Mouse (Mus musculus) testis, adult 2 months (tissue): ENCODE measurements at regions not wholly inside any gene's neighbourhood (a gene's known extent, or its start where the extent isn't known, plus 50 kb on each side); places are given as distances from the start of the nearest gene placed in this dataset.
A peak's percentile ranks its signal among the peaks of the same experiment; 100 is the strongest.

Experiments
- H3K27ac ChIP-seq: fragments of 200-500 bp; 2 replicates; pipeline ENCODE4 v1.5.1; 2012; ENCODE audit warnings: low read depth, low read length; ENCODE audit not compliant: control insufficient read depth, insufficient read depth
- H3K27me3 ChIP-seq: fragments of 200-500 bp; 2 replicates; pipeline ENCODE4 v1.6.1; 2012; ENCODE audit warnings: mild to moderate bottlenecking, low read length, moderate library complexity; ENCODE audit not compliant: control insufficient read depth, insufficient read depth
- H3K36me3 ChIP-seq: fragments of 200-500 bp; 2 replicates; pipeline ENCODE4 v1.6.1; 2012; ENCODE audit warnings: mild to moderate bottlenecking, low read length; ENCODE audit not compliant: control insufficient read depth, insufficient read depth
- H3K4me1 ChIP-seq: fragments of 200-500 bp; 2 replicates; pipeline ENCODE4 v1.6.1; 2012; ENCODE audit warnings: low read length; ENCODE audit not compliant: control insufficient read depth, insufficient read depth
- H3K4me3 ChIP-seq: fragments of 200-500 bp; 2 replicates; pipeline ENCODE4 v1.5.1; 2012; ENCODE audit warnings: low read depth, mild to moderate bottlenecking, low read length, moderate library complexity, mixed read lengths; ENCODE audit not compliant: control insufficient read depth
- CTCF ChIP-seq: fragments of 200-500 bp; IDR thresholded peaks from 2 replicates; pipeline ENCODE4 v1.5.1; 2012; ENCODE audit warnings: low read depth, mild to moderate bottlenecking, inconsistent platforms, low read length, moderate library complexity; ENCODE audit not compliant: control insufficient read depth, insufficient read depth, insufficient replicate concordance
- POLR2A ChIP-seq: fragments of 200-500 bp; IDR thresholded peaks from 2 replicates; pipeline ENCODE4 v1.6.1; 2012; ENCODE audit warnings: low read depth, mild to moderate bottlenecking, inconsistent platforms, low read length, moderate library complexity; ENCODE audit not compliant: control insufficient read depth

- H3K27me3 ChIP-seq: no peaks in the 10 kb centered on the region
Measured at GRCm38 (mm10) chr10:19471349-19472040, 115.2 kb downstream of the Olig3 start.

DNA sequence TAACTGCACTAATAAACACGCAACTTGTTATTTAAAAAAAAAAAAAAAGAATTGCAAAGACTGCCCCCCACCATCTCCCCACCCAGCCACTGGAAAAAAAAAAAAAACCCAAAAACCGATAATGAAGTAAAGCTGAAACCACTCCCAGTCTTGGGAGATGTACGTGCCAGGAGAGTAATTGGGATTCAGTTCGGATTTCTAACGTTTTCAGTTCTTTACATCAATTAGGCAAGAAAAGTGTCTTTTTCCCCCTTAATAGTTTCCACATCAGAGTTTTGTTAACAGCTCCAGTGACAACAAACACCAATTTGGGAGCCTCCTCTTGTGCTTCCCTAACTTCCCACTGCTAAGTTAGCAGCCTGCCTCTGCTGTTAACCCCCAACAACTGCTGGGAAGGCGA lies 115.7 kb downstream of the Olig3 start:
- TF ChIP-seq CTCF (no peak), POLR2A (no peak)

More at GRCm38 (mm10) chr10:19471349-19472040, 115.2 kb downstream of the Olig3 start:
- H3K27ac ChIP-seq: no peak overlapping the region
- H3K4me3 ChIP-seq: no peak overlapping the region
- TF ChIP-seq POLR2A: no peak
- no peak for TF ChIP-seq CTCF
- no peaks in the 10 kb centered on the region for H3K4me1 ChIP-seq
- H3K36me3 ChIP-seq: no peaks in the 10 kb centered on the region

GRCm38 (mm10) chr10:19472949-19473535 lies 116.7 kb downstream of the Olig3 start:
- Histone ChIP-seq H3K4me1 (no peaks in the 10 kb centered on the region), H3K4me3 (no peak overlapping the region), H3K27ac (no peak overlapping the region), H3K27me3 (no peaks in the 10 kb centered on the region), H3K36me3 (no peaks in the 10 kb centered on the region)
- TF ChIP-seq POLR2A (no peak), CTCF (no peak)

More for the DNA sequence above, 115.7 kb downstream of the Olig3 start:
- Histone ChIP-seq H3K36me3 (no peaks in the 10 kb centered on the region), H3K27ac (no peak overlapping the region), H3K27me3 (no peaks in the 10 kb centered on the region), H3K4me1 (no peaks in the 10 kb centered on the region), H3K4me3 (no peak overlapping the region)

GRCm38 (mm10) chr10:19485537-19486135 lies 106.1 kb upstream of the Ifngr1 start:
- H3K27ac ChIP-seq: no peak overlapping the region
- H3K4me3 ChIP-seq: peak overlapping the region; percentile 80
- no peaks in the 10 kb centered on the region for H3K36me3 ChIP-seq
- no peak for TF ChIP-seq POLR2A
- no peak for TF ChIP-seq CTCF
- peaks cover 8% of the 10 kb centered on the region for H3K4me1 ChIP-seq
- H3K27me3 ChIP-seq: no peaks in the 10 kb centered on the region

GRCm38 (mm10) chr10:19490500-19490899 lies 101.2 kb upstream of the Ifngr1 start:
- Histone ChIP-seq H3K4me1 (peaks cover 10% of the 10 kb centered on the region), H3K27me3 (no peaks in the 10 kb centered on the region), H3K27ac (no peak overlapping the region), H3K4me3 (no peak overlapping the region), H3K36me3 (no peaks in the 10 kb centered on the region)
- TF ChIP-seq CTCF (no peak), POLR2A (no peak)

DNA sequence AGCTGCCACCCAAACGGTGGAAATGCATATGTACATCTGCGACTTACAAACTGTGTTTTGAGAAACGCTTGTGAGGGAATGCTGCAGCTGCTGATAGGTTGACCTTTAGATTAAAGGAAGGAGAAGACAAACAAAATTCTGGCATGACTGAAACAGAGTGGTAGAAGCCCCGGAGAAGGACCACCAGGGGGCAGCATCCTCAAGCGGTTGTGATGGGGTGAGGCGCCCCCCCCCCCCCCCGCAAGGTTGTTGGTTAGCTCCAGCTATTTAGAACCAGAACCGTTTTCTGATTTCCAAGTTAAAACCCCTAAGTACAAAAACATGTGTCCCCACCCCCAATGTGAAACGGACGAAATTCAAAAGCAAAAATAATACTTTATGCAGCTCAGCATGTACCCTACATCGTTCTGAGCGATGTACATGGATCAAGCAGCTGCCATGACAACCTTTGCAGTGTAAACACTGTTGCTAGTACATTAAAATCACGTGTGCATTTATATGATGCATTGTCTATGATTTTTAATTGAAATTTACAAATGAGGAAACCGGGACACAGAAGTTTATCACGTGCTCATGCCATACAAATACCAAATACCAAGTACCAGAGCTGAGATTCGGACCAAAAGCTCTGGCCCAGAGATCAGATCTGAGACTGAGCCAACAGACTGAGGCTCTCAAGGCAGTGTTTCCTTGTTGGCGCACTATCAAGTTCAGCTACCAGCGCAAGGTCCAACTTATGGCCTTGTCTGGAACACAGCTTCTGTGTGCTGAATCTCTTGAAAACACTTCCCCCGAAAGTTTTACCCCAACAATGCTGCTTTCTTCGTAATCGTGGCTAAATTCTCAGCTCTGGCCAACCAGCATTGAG lies 100.0 kb upstream of the Ifngr1 start:
- peaks cover 5% of the 10 kb centered on the region; the same call in 1 of the 2 replicates for H3K4me1 ChIP-seq
- no peak overlapping the region for H3K4me3 ChIP-seq
- TF ChIP-seq POLR2A: no peak
- TF ChIP-seq CTCF: peak; percentile 44; the same call in 1 of the 2 replicates
- H3K27me3 ChIP-seq: no peaks in the 10 kb centered on the region
- H3K36me3 ChIP-seq: no peaks in the 10 kb centered on the region
- no peak overlapping the region for H3K27ac ChIP-seq

DNA sequence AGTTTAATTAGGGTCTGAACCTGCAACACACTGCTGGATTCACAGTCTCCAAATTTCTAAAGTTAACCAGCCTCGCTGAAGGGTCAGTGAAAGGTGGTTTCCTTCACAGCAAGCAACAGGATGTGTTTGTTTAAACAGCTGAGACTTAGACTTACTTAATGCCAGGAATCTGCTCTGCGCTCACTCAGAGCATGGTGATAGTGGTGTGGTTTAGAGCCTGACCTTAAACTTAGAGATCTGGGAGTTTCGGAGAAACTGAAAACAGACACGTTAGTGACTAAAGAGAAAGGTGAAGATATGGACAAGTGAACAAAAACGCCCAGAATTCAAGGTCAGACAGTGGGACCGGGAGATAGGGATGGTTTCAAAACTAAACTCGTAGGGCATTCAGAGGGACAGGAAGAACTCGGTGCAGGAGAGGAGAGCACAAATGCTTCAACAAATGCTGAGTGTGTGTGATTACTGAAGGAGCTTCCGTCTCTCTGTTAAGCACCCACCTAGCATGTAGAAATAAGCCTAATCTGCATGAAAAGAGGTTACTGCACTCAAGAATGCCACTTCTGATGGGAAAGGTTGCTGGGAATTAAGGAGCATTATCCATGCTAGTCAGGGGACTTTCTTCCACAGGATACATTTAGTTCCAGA lies 97.2 kb upstream of the Ifngr1 start:
- Histone ChIP-seq H3K27ac (no peak overlapping the region), H3K27me3 (no peaks in the 10 kb centered on the region), H3K4me3 (no peak overlapping the region), H3K36me3 (no peaks in the 10 kb centered on the region), H3K4me1 (peaks cover 2% of the 10 kb centered on the region; the same call in 1 of the 2 replicates)
- TF ChIP-seq POLR2A: no peak
- TF ChIP-seq CTCF: no peak
